Mouse (Mus musculus) embryonic fibroblast, embryonic 13.5 days (primary cell): ENCODE data around the gene Trim67.

ENCODE experiments used
- CTCF ChIP-seq: IDR thresholded peaks from 2 replicates; pipeline ENCODE4 v1.5.1; 2011; ENCODE audit warnings: mild to moderate bottlenecking, control low read depth, low read length, moderate library complexity, borderline replicate concordance; ENCODE audit not compliant: insufficient read depth
- POLR2A ChIP-seq: IDR thresholded peaks from 2 replicates; pipeline ENCODE4 v1.6.1; 2011; ENCODE audit warnings: low read depth, mild to moderate bottlenecking, control low read depth, low read length, moderate library complexity

DNA sequence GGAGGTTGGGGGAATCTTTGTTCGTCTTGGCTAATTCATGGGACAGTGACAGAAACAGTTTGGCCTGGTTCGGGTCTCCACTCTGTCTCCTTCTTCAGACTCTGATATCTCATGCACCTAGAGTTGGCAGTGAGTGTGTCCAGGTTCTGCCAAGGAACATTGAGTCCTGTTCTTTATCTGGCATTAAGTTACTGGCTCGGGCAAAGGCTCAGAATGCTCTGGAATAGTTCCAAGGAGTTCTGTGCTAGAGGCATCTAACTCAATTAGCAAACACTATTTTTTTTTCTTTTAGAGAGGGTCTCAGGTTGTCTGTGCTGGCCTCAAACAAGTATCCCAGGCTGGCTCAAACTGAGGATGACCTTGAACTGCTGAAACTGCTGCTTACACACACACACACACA, 24.5 kb downstream of the Trim67 start:
- no peak for TF ChIP-seq CTCF
- TF ChIP-seq POLR2A = no peak
